Mouse (Mus musculus) retina, postnatal 7 days (tissue): ENCODE data around the gene Srp54c.
"Not testable (repeated sequence)": the region's sequence is repeated elsewhere in the genome, so short reads cannot be mapped to it uniquely, and the experiment has no call there.

Source experiments
- DNase-seq: peaks from one replicate; pipeline ENCODE4 v3.0.0-alpha.2; 2012; ENCODE audit warnings: low read depth, low spot score

Gene Srp54c

DNA sequence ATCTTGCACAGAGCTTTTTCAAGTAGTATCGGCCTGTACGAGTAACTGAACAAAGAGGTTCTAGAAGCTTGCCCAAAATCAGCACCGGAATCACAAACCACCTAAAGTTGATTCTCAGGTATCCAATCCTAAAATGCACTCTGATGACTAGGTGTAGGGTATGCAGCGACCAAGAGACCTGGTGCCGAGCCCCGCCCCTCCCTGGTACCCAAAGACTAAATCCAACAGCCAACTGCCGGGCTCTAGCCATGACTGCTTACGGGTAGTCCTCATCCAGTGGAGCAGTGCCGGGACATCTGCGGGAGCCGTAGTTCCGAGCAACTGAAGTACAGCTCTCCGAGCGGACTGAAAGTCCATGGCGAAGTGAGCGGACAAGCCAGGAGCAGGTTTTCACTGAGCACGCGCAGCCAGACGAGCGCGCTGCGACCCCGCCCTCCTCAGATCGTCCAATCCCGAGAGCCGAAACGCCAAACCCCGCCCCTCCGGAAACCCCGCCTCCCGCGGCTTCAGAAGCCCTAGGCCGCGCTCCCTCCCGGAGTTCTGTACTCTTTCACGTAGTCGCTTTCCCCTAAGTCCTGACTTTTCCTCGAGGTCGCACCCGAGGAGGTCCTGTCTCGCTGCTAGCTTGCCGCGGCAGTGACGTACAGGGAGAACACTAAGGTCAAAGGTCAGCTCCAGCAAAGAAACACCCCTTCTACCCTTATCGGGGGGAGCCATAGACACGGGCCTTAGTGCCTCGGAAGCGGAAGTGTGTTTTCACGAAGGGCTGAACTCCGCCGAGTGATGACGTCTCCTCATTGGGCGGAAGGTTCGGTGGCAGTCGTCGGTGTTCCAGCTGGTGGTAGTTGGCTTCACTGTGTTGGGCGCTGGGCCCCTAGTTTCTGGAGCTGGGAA, at the start of gene Srp54c:
Gene Srp54c (plus strand): TSS at position 543 of the 894 bp plus-strand sequence.
- DNase-seq = not testable (repeated sequence)

GRCm38 (mm10) chr12:55187686-55188085, 42.3 kb upstream of the Srp54c start:
- not testable (repeated sequence) for DNase-seq

- DNase-seq = not testable (repeated sequence)
These were observed 40.8 kb upstream of the Srp54c start for GRCm38 (mm10) chr12:55189127-55189526.

GRCm38 (mm10) chr12:55199306-55199705, 30.7 kb upstream of the Srp54c start, which contains the start of gene 1700047I17Rik2:
1700047I17Rik2 (plus strand) TSS chr12:55199592.
- not testable (repeated sequence) for DNase-seq

GRCm38 (mm10) chr12:55199799-55200198, 30.2 kb upstream of the Srp54c start:
- DNase-seq = not testable (repeated sequence)

- not testable (repeated sequence) for DNase-seq
These were observed 17.0 kb upstream of the Srp54c start for GRCm38 (mm10) chr12:55212944-55213343.

GRCm38 (mm10) chr12:55230520-55230861, 523 bp downstream of the Srp54c start:
- DNase-seq = not testable (repeated sequence)

DNA sequence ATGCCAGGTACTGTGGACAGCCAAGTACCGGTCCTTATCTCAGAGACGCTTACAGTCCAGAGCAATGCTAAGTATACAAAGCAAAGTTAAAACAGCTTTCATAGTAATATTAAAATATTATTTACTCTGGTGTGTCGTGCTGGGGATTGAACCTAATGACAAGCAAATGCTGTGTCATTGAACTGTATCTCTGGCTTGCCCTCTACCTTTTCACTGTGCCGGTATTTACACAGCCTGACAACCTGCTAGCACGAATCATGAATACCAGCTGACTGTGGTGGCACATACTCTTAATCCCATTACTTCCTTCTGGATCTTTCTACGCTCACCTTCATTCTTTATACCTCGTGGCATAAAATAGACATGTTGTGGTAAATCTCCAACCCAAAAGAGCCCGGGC, 12.3 kb downstream of the Srp54c start:
- not testable (repeated sequence) for DNase-seq

- DNase-seq = not testable (repeated sequence)
These were observed 32.0 kb downstream of the Srp54c start for GRCm38 (mm10) chr12:55261950-55262349.

GRCm38 (mm10) chr12:55263385-55263784, 33.4 kb downstream of the Srp54c start:
- not testable (repeated sequence) for DNase-seq

DNA sequence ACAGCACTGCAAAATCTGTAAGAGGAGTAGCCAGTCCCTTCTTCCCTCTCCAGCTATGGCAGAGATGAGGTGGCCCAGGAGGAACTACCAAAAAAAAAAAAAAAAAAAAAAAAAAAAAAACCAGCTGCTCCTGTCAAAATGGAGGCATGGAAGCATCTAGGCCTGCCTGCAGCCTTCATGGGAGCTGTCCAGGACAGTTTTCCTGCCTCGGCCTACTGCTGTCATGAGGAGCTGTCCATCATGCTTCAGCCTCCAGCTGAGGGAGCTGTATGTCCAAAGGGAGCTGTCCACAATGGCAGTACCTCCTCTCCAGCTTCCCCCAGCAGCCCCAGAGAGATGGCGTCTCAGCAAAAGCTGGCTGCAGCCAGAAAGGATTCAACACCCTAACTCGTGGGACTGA, 42.3 kb downstream of the Srp54c start:
- DNase-seq = no peak

DNA sequence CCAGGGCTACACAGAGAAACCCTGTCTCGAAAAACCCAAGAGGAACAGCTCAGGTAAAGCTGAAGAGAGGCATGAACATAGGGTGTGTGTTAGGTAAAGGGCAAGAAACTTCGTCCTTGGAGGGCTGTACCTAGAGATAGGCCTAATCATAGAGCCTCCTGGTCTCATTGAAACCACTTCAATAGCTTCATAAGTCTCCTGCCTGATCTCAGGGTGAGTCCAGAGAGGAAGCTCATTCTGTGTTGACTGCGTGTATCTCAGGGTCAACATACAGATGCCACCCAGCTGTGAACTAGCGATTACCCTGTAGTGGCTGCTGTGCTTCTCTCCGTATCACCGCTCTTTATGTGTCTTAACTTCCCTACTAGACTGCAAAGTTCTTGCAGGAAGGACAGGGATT, 47.6 kb downstream of the Srp54c start:
- DNase-seq = not testable (repeated sequence)

GRCm38 (mm10) chr12:55298112-55298511, 68.1 kb downstream of the Srp54c start:
- no peak for DNase-seq

- DNase-seq = no peak
These were observed 69.4 kb downstream of the Srp54c start, which contains the start of gene 1110008L16Rik for GRCm38 (mm10) chr12:55299336-55299735. 1110008L16Rik (plus strand) TSS chr12:55299577.

DNA sequence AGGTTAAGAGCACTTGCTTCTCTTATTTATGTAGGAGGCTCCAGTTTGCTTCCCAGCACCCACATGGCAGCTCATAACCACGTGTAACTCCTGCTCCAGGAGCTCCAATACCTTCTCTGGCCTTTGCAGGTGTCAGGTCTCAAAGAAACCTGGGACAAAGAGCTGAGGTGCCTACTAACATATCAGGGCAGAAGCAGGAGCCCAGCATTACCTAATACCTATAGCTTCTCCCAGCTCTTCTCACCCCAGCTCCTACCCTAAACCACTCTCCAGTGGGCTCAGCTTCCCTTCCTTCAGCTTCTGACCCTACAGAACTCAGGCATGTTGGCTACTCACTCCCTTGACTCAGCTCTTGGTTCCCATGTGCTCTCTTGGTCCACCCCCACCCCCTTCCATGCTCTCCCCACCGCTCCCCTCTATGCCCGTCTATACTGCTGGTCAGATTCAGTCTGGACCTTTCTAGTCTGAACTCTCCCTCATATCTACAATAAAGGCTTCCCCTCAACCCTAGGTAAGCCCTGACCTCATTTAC, 70.9 kb downstream of the Srp54c start:
- DNase-seq = no peak

DNA sequence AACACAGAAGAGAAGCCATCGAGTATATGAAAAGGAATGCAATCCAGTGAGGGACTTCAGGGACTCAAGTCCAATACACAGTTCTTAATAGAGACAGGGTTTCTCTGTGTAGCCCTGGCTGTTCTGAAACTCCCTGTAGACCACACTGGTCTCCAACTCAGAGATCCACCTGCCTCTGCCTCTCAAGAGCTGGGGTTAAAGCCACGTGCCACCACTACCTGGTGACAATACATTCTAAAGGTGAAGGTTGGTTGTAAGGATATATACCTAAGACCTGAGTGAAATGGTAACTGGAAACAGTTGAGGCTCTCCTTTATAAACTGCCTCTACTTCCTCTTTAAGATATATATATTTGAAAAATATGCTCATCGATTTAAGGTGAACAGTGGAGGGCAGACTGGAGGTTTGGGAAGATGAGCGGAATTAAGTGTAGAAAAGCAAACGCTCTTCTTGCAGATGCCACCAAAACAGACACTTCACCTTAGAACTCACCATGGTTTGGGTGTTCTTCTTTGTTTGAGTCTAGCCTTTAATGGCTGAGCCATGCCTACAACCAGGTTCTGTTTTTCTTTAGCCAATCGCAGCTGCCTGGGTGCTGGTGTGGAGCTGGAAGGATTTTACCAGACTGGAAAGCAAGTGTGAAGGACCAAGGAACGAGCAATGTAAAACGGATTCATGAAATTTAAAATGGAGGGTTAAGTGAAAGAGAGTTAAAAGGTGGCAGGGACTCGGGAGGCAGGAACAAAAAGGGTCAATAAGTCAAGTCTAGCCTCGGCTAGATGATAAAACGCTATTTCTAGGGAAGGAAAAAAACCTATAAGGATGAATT, 71.7 kb downstream of the Srp54c start:
- no peak for DNase-seq

DNA sequence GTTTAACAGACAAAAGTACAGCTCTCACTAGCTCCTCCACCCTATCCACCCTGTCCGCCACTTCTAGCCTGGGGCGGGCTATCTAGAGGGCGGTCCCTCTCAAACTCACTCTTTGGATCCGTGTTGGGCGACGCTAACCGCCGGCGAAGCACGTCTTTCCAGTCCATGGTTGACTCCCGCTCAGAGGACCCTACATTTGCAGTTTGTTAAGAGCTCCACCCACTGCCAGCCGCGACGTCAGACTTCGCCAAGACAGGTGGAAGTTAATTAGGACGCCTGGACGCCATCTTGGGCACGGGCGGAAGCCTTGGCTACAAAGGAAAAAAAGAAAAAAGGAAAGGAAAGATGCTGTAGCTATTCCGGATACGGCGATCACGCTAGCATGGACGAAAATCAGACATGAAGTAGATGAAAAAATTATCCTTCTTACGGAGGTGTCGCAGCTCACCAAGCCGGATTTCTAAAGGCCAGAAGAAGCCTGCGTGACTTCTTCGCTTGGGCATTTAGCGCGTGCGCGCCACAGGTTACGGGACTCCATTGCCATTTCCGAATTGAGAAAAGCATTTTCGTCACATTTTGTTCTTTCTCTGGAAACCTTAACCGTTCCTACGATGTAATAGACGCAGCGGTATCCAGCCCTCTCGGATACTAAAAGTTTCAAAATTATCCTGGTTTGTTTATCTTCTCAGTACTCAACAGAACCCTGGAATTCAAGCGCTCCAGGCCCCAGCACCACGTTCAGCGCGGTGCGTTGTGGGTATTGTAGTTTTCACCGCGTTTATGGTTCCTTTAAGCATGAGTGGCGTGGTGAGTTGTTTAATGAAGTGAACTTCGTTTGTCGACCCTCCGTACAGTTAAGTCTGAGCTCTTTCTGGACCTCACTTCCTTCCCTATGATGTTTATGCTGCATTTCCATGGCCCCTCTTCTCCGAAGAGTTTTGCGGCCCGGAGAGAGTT, 72.8 kb downstream of the Srp54c start, which contains the start of gene Ppp2r3c:
Gene Ppp2r3c (minus strand): TSS at position 514 of the 957 bp plus-strand sequence.
- DNase-seq = peak; percentile 85

DNA sequence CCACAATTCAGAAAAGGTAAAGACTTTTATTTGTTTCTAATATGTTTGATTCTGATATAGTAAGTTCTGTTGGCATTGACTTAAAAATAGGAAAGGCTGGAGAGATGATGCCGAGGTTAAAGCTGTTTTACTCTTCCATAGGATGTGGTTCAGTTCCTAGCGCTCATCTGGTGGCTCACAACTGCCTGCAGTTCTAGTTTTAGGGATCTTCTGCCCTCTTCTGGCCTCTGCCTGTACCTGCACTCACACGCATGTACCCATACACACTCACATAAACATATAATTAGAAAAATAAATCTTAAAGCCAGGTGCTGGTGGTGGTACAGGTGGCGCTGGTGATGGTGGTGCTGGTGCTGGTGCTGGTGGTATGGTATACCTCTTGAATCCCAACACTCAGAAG, 76.4 kb downstream of the Srp54c start:
- no peak for DNase-seq

GRCm38 (mm10) chr12:55307566-55307965, 77.6 kb downstream of the Srp54c start:
- DNase-seq = no peak

DNA sequence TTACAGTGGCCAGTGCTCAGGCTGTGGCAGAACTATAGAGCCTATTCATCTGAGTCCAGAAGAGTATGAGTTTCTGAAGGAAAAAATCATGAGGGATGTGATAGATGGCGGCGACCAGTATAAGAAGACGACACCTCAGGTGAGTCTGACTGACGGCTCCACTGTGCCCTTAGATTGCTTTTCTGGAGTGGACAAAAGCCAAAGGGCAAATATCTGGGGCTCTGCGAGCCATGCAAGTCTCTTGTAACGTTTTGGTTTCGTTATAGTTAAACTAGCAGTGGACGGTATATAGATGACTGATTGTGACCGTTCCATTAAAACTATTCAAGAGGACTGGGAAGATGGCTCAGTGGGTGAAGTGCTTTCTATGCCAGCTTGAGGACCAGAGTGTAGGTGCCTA, 78.8 kb downstream of the Srp54c start:
- no peak for DNase-seq

- DNase-seq = no peak
These were observed 79.5 kb downstream of the Srp54c start for GRCm38 (mm10) chr12:55309501-55309900.
